Mouse (Mus musculus) heart, adult 2 months (tissue): ENCODE measurements around the gene Fam198a.

Experiments used
- CTCF ChIP-seq: fragments of 200-600 bp; IDR thresholded peaks from 2 replicates; pipeline ENCODE4 v1.8.1; 2022; ENCODE audit warnings: antibody characterized with exemption, mild to moderate bottlenecking, moderate library complexity
- EP300 ChIP-seq: fragments of 200-500 bp; IDR thresholded peaks from 2 replicates; pipeline ENCODE4 v1.6.1; 2011; ENCODE audit warnings: low read depth, low read length, control low read depth; ENCODE audit not compliant: insufficient read depth
- POLR2A ChIP-seq: fragments of 200-500 bp; IDR thresholded peaks from 2 replicates; pipeline ENCODE4 v1.6.1; 2011; ENCODE audit warnings: mild to moderate bottlenecking, low read depth, low read length, control low read depth; ENCODE audit not compliant: insufficient read depth

GRCm38 (mm10) chr9:122006609-122007008 is 55.8 kb downstream of the Fam198a start:
- TF ChIP-seq CTCF = no peak
- TF ChIP-seq EP300 = no peak
- no peak for TF ChIP-seq POLR2A
